Mouse (Mus musculus) midbrain, postnatal 0 days (tissue): ENCODE data around the gene Mrnip. TPM values are rescaled to one million over a fixed set of nuclear protein-coding genes. Genes with fewer than 3 reads are reported as not detected.

Source experiments
- ATAC-seq: fragments of 200-750 bp; cut with Nextera tagmentation; 2 replicates; pipeline ENCODE4 v1.8.0; 2017; ENCODE audit warnings: moderate number of reproducible peaks, mild to moderate bottlenecking, moderate TSS enrichment, moderate library complexity; ENCODE audit not compliant: low FRiP score
- DNase-seq: peaks from one replicate; pipeline ENCODE4 v3.0.0-alpha.2; 2015; ENCODE audit warnings: low spot score
- H3K27ac ChIP-seq: fragments of 300-500 bp; sonication (generic); 2 replicates; pipeline ENCODE4 v1.5.1; 2014; ENCODE audit warnings: low read depth, mild to moderate bottlenecking, low read length, mixed read lengths
- H3K27me3 ChIP-seq: fragments of 300-500 bp; sonication (generic); 2 replicates; pipeline ENCODE4 v1.6.1; 2014; ENCODE audit warnings: low read length, control low read depth, mixed read lengths; ENCODE audit not compliant: insufficient read depth
- H3K36me3 ChIP-seq: fragments of 300-500 bp; sonication (generic); 2 replicates; pipeline ENCODE4 v1.6.1; 2014; ENCODE audit warnings: low read length, control low read depth, mixed read lengths; ENCODE audit not compliant: insufficient read depth
- H3K4me1 ChIP-seq: fragments of 300-500 bp; sonication (generic); 2 replicates; pipeline ENCODE4 v1.6.1; 2014; ENCODE audit warnings: mild to moderate bottlenecking, control low read depth, antibody characterized with exemption, low read length, mixed read lengths; ENCODE audit not compliant: insufficient read depth
- H3K4me2 ChIP-seq: fragments of 300-500 bp; sonication (generic); 2 replicates; pipeline ENCODE4 v1.6.1; 2014; ENCODE audit warnings: low read depth, mild to moderate bottlenecking, low read length, mixed read lengths; ENCODE audit not compliant: poor library complexity, severe bottlenecking
- H3K4me3 ChIP-seq: fragments of 300-500 bp; sonication (generic); 2 replicates; pipeline ENCODE4 v1.5.1; 2014; ENCODE audit warnings: low read depth, mild to moderate bottlenecking, low read length, moderate library complexity
- H3K9ac ChIP-seq: fragments of 300-500 bp; sonication (generic); replicated peaks from 2 replicates; pipeline ENCODE4 v1.6.1; 2014; ENCODE audit warnings: mild to moderate bottlenecking, low read length, moderate library complexity, mixed read lengths; ENCODE audit not compliant: poor library complexity, severe bottlenecking
- H3K9me3 ChIP-seq: fragments of 300-500 bp; sonication (generic); 2 replicates; pipeline ENCODE4 v1.6.1; 2016; ENCODE audit warnings: low read length, control low read depth
- CTCF ChIP-seq: IDR thresholded peaks from 2 replicates; pipeline ENCODE4 v1.5.1; 2016; ENCODE audit warnings: antibody characterized with exemption, mild to moderate bottlenecking
- WGBS: fragments of 180-500 bp; shearing (Covaris S2); extraction: QIAGEN DNeasy Blood & Tissue Kit; methylation state at CpG from one replicate; pipeline ENCODE4 v1.1.7; 2014; 5-methylcytosine and 5-hydroxymethylcytosine counted together
- polyA plus RNA-seq: library from polyadenylated mRNA; unstranded; fragments of >200 nt; fragmentation: Nextera tagmentation; extraction: Ambion mirVana; gene quantifications from 2 replicates; pipeline ENCODE4 v1.2.1, GENCODE M21; 2015
- total RNA-seq: library from RNA; depleted of rRNA; stranded (reverse); fragments of >200 nt; gene quantifications from 2 replicates; pipeline ENCODE4 v1.2.3, GENCODE M21; 2014

Mrnip gene
- total and polyA plus RNA-seq, 2 experiments from 2014 or later: 37.9 to 41.3 TPM

DNA sequence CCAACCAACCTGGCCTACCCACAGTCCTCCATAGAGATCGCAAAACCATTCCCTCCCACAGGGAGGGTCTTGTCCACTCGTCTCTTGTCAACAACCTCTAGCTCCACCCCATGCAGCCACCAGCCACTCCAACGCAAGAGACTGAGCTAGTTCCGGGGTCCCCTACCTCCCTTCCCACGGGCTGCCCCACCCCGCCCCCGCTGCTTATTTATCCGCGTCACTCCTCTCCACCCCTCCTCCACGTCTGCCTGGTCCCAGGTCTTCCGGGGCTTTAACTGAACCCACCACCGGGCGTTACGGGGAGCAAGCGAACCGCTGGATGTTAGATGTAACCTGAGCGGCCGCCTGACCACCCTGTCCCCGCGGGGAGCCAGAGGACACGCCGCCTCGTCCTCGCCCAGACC is 35.9 kb downstream of the Mrnip start:
- Histone ChIP-seq H3K9me3 (no peaks in the 10 kb centered on the region), H3K27me3 (no peaks in the 10 kb centered on the region), H3K4me3 (peak overlapping the region; percentile 99), H3K36me3 (peaks cover 30% of the 10 kb centered on the region), H3K9ac (peak overlapping the region; percentile 100), H3K27ac (peak overlapping the region; percentile 100), H3K4me1 (peaks cover 9% of the 10 kb centered on the region; the same call in 1 of the 2 replicates), H3K4me2 (peak overlapping the region; percentile 67)
- ATAC-seq (peak; percentile 94), DNase-seq (peak; percentile 97)
- WGBS: under 1% methylated on average over 24 of the region's 24 CpGs
- TF ChIP-seq CTCF: no peak

DNA sequence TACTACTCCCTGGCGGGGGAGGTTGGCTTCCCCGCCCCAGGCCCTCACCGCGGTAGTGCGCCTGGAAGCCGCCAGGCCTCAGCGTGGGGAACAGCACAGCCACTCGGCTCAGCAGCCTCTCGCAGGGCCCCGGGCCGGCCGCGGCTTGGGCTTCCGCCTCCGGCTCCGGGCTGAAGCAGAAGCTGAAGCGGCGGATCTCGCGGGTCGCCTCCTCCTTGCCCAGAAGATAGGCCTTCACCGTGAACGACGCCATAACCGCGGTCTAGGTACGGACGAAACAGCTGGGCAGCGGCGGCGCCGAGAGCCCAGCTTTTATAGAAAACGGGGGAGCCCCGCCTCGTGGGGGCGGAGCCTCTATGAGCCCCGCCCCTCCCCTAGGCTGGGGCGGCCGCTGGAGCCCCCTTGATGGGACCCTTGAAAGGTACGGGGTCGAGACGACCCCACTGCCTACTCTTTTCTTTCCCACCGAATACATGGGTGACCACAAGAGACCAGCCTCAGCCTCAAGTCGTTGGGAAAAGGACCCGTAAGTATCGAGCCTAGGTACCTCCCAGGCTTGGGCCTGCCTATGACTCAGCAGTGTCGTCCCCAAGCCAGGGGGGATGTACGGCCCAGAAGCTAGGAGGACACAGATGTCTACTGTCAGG is 36.4 kb downstream of the Mrnip start, which contains the start of the genes Sqstm1 and Mgat4b:
Gene Sqstm1 (minus strand): TSS at position 323 of the 647 bp plus-strand sequence.
Gene Mgat4b (plus strand): TSS at position 386 of the 647 bp plus-strand sequence.
- peak; percentile 84 for DNase-seq
- under 1% methylated on average over 46 of the region's 48 CpGs for WGBS
- peak within 1 kb of the TSS; percentile 67 for H3K4me2 ChIP-seq
- TF ChIP-seq CTCF: no peak
- peak within 1 kb of the TSS; percentile 99 for H3K4me3 ChIP-seq
- H3K9me3 ChIP-seq: no peaks in the 10 kb centered on the region
- peaks cover 9% of the 10 kb centered on the region; the same call in 1 of the 2 replicates for H3K4me1 ChIP-seq
- peak within 1 kb of the TSS; percentile 100 for H3K27ac ChIP-seq
- no peaks in the 10 kb centered on the region for H3K27me3 ChIP-seq
- peaks cover 25% of the 10 kb centered on the region for H3K36me3 ChIP-seq
- peak within 1 kb of the TSS; percentile 100 for H3K9ac ChIP-seq
- peak; percentile 76 for ATAC-seq

DNA sequence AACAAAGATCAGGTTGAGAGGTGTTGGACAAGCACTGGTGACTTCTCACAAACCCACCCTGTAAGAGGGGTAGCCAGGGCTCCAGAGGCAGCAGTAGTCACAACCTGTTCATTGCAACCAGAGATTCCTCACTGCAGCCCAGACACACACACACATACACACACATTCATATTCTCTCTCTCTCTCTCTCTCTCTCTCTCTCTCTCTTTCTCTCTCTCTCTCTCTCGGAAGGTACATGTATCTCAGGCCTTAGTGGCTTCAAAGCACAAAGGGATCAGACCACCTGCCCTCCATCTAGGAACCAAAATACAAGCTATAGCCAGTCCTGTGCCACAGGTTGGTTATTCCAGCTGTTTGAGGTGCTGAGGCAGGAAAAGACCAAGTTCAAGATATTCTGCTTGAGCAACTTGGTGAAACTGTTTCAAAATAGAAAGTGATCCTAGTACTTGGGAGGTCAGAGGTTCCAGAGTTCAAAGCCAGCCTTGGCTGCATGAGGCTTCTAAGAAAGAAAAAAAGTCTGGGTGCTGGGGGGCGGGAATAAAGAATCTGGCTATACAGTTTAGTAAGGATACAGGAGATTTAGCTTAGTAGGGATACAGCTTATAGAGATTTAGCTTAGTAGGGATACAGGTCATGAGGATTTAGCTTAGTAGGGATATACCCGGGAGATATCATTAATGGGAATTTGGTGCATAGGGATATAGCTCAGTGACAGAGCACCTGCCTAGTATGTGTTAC is 37.2 kb downstream of the Mrnip start:
- no peak for TF ChIP-seq CTCF
- Histone ChIP-seq H3K36me3 (peaks cover 17% of the 10 kb centered on the region), H3K9me3 (no peaks in the 10 kb centered on the region), H3K9ac (peak overlapping the region; percentile 100; the same call in 1 of the 2 replicates), H3K27me3 (no peaks in the 10 kb centered on the region), H3K4me3 (peak overlapping the region; percentile 99), H3K4me2 (peak overlapping the region; percentile 67), H3K27ac (peak overlapping the region; percentile 100), H3K4me1 (peaks cover 9% of the 10 kb centered on the region; the same call in 1 of the 2 replicates)
- DNase-seq (no peak), ATAC-seq (0 out of 2 replicates have a peak, but pooled peaks have one; percentile 4)
- 82% methylated on average over 3 of the region's 3 CpGs for WGBS

DNA sequence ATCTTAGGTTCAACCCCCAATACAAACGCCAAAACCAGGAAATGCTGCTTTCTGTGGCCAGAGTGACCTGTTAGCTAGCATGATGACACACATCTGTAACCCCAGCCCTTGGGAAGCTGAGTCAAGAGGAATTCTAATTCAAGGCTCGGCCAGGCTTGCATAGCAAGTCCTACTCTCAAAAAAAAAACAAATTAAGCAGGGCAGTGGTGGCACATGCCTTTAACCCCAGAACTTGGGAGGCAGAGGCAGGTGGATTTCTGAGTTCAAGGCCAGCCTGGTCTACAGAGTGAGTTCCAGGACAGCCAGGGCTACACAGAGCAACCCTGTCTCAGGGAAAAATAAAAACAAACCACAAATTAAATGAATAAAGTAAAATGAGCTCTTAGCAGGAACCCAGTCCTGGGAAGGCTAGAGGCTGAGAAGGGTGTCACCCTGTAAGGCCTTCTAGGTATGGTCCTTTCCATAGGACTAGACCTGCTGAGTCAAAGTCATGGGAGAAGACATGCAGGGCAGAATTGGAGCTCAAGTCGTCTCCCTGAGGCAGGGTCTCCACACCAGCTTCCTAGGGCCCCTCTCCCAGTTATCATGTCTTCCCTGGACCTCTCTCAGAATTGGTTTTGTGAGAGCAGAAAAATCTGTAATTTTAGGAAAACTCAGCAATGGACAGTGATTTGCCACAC is 38.0 kb downstream of the Mrnip start:
- Histone ChIP-seq H3K9ac (no peak overlapping the region), H3K4me3 (no peak overlapping the region), H3K4me1 (peaks cover 9% of the 10 kb centered on the region; the same call in 1 of the 2 replicates), H3K9me3 (no peaks in the 10 kb centered on the region), H3K27me3 (no peaks in the 10 kb centered on the region), H3K27ac (no peak overlapping the region), H3K36me3 (peaks cover 9% of the 10 kb centered on the region), H3K4me2 (no peak overlapping the region)
- no peak for TF ChIP-seq CTCF
- ATAC-seq (no peak), DNase-seq (no peak)
- 72% methylated on average over 3 of the region's 3 CpGs for WGBS

DNA sequence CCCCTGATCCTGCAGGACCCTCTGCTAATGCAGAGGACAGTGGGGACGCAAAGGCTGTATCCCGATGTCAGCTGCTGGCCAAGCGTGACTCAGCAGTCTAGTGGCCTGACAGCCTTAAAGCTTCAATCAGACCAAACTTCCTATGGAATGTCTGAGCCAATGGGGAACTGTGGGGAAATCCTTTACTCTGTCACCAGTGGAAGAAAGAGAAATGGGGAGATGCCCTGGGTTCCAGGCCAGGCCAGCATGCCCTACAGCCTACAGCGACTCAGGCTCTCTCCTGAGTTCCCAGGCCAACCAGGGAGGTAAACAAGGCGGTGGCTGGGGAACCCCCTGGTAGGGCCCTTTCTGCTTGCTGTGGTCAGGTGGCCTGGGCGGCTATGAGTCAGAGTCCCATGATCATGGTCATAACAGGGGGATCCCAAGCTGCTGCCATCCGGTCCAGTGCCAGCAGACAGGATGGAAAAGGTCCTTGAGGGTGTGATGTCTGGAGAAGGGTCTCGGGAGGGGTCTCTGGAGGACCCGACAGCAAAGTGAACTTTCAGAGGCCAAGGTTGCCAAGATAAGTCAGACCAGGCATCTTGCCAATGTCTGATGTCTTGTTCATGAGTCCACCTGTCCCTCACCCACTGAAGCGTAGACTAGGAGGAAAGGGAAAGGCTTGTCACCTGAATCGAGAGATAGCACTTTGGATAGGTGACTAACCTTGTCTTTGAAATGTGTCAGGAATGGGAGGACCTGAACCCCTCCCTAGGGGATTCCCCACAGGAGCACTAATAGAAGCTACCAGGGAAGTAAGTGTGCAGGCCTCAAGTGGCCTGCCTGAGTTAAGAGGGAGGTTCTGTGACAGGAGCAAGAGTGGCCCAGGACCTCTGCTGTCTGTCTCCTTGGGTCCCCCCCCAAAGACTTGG is 38.9 kb downstream of the Mrnip start:
- H3K4me2 ChIP-seq: no peak overlapping the region
- no peaks in the 10 kb centered on the region for H3K27me3 ChIP-seq
- peaks cover under 1% of the 10 kb centered on the region; the same call in 1 of the 2 replicates for H3K36me3 ChIP-seq
- H3K27ac ChIP-seq: no peak overlapping the region
- peaks cover 9% of the 10 kb centered on the region; the same call in 1 of the 2 replicates for H3K4me1 ChIP-seq
- 63% methylated on average over 11 of the region's 11 CpGs for WGBS
- no peak for ATAC-seq
- no peak overlapping the region for H3K4me3 ChIP-seq
- no peak for DNase-seq
- TF ChIP-seq CTCF: no peak
- no peaks in the 10 kb centered on the region for H3K9me3 ChIP-seq
- no peak overlapping the region for H3K9ac ChIP-seq
